Mouse (Mus musculus) liver, embryonic 12.5 days (tissue): ENCODE measurements around the gene Rpl27. TPM values are rescaled to one million over a fixed set of nuclear protein-coding genes. Genes with fewer than 3 reads are reported as not detected.
"Not testable (repeated sequence)": the region's sequence is repeated elsewhere in the genome, so short reads cannot be mapped to it uniquely, and the experiment has no call there.

Experiments
- ATAC-seq: fragments of 200-750 bp; cut with Nextera tagmentation; 2 replicates; pipeline ENCODE4 v1.8.0; 2017; ENCODE audit warnings: moderate number of reproducible peaks, mild to moderate bottlenecking, moderate library complexity
- H3K27ac ChIP-seq: fragments of 300-500 bp; sonication (generic); 2 replicates; pipeline ENCODE4 v1.5.1; 2016; ENCODE audit warnings: mild to moderate bottlenecking
- H3K27me3 ChIP-seq: fragments of 300-500 bp; sonication (generic); replicated peaks from 2 replicates; pipeline ENCODE4 v1.6.1; 2016; ENCODE audit warnings: mild to moderate bottlenecking, moderate library complexity
- H3K36me3 ChIP-seq: fragments of 300-500 bp; sonication (generic); 2 replicates; pipeline ENCODE4 v1.6.1; 2016; ENCODE audit warnings: mild to moderate bottlenecking, moderate library complexity
- H3K4me1 ChIP-seq: fragments of 300-500 bp; sonication (generic); 2 replicates; pipeline ENCODE4 v1.6.1; 2016
- H3K4me2 ChIP-seq: fragments of 300-500 bp; sonication (generic); 2 replicates; pipeline ENCODE4 v1.6.1; 2016; ENCODE audit warnings: mild to moderate bottlenecking, moderate library complexity
- H3K4me3 ChIP-seq: fragments of 300-500 bp; sonication (generic); 2 replicates; pipeline ENCODE4 v1.5.1; 2016; ENCODE audit warnings: mild to moderate bottlenecking, moderate library complexity
- H3K9ac ChIP-seq: fragments of 300-500 bp; sonication (generic); 2 replicates; pipeline ENCODE4 v1.6.1; 2016; ENCODE audit warnings: mild to moderate bottlenecking, moderate library complexity
- H3K9me3 ChIP-seq: fragments of 300-500 bp; sonication (generic); replicated peaks from 2 replicates; pipeline ENCODE4 v1.6.1; 2016; ENCODE audit warnings: mild to moderate bottlenecking, moderate library complexity
- WGBS: fragments of 180-500 bp; shearing (Covaris S2); methylation state at CpG from one replicate; pipeline ENCODE4 v1.1.7; 2016; ENCODE audit not compliant: insufficient replicate concordance; 5-methylcytosine and 5-hydroxymethylcytosine counted together
- polyA plus RNA-seq: library from polyadenylated mRNA; unstranded; fragments of >200 nt; fragmentation: Nextera tagmentation; extraction: Ambion mirVana; gene quantifications from 2 replicates; pipeline ENCODE4 v1.2.1, GENCODE M21; 2016

The Rpl27 gene
- polyA plus RNA-seq, 1 experiment from 2014 or later, result 390 TPM

DNA sequence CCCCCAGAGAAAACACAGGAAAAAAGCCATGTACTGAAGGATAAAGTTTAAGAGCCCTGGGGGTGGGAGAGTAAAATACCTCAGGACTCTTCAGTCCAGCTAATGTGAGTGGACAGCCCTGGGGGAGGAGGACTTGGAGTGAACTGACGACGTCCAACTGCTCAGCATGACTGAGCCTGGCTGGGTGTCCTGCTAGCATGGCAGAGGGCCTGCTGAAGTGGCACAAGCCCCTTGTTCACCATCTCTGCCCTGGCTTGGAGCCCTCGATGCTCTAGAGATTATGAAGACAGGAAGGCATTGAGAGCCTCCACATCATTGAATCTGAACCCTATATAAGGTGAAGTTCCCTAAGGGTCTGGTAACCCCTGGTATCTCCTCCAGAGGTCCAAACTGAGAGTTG lies 29.8 kb downstream of the Rpl27 start:
- 72% methylated on average over 3 of the region's 3 CpGs for WGBS
- peaks cover 58% of the 10 kb centered on the region for H3K27me3 ChIP-seq
- H3K9ac ChIP-seq, result no peak overlapping the region
- H3K4me3 ChIP-seq, result no peak overlapping the region
- ATAC-seq, result no peak
- no peak overlapping the region for H3K4me2 ChIP-seq
- peaks cover 21% of the 10 kb centered on the region for H3K4me1 ChIP-seq
- H3K9me3 ChIP-seq, result no peaks in the 10 kb centered on the region
- no peaks in the 10 kb centered on the region for H3K36me3 ChIP-seq
- no peak overlapping the region for H3K27ac ChIP-seq

DNA sequence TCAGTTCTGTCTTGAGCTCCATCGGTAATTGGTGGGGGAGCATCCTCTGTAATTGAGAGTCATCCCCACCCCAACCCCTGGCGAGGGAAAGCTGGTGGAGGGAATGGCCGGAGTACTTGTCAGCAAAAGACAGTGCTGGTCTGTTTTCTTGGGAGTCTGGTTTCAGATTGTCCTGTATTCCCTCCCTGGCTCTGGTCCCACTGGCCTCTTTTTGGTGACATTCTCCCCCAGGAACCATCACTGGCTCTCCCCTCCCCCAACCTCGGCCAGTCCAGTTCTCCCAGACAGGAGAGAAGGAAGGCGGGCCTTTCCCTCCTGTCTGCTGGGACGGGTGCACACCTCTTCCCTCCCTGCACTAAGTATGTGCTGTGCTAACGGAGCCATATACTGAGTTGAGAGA lies 30.2 kb downstream of the Rpl27 start:
- Histone ChIP-seq H3K36me3 (no peaks in the 10 kb centered on the region), H3K9ac (no peak overlapping the region), H3K9me3 (no peaks in the 10 kb centered on the region), H3K4me1 (peaks cover 17% of the 10 kb centered on the region), H3K27me3 (peaks cover 54% of the 10 kb centered on the region), H3K27ac (no peak overlapping the region), H3K4me2 (no peak overlapping the region), H3K4me3 (no peak overlapping the region)
- WGBS, result 57% methylated on average over 7 of the region's 7 CpGs
- no peak for ATAC-seq

GRCm38 (mm10) chr11:101473686-101474085 lies 31.6 kb downstream of the Rpl27 start:
- not testable (repeated sequence) for H3K4me3 ChIP-seq, ATAC-seq, H3K27ac ChIP-seq, H3K9ac ChIP-seq, H3K4me2 ChIP-seq, H3K4me1 ChIP-seq, H3K9me3 ChIP-seq, H3K36me3 ChIP-seq
- WGBS, result 39% methylated on average over 1 of the region's 1 CpGs
- peaks cover 46% of the 10 kb centered on the region for H3K27me3 ChIP-seq

DNA sequence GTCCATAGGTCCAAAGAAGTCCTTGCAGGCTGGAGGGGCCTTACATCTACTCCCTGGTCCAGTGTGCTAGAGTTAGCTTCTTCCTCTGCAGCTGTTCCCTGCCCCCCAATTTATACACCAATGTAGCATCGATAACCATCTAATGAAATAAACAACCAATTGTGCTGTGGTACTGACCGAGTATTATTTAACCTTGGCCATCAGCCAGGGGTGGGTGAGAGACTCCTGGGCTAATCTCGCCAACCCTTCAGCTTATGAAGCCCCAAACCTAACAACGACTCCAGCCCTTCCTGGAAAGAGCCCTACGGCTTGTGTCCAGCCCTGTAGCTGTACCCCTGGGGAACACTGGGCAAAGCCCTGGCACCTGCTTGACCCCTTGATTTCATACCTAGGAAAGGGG lies 32.2 kb downstream of the Rpl27 start:
- Histone ChIP-seq H3K4me2 (no peak overlapping the region), H3K27me3 (peaks cover 47% of the 10 kb centered on the region), H3K36me3 (no peaks in the 10 kb centered on the region), H3K9ac (no peak overlapping the region), H3K4me1 (peaks cover 6% of the 10 kb centered on the region), H3K27ac (no peak overlapping the region), H3K9me3 (no peaks in the 10 kb centered on the region), H3K4me3 (no peak overlapping the region)
- whole genome bisulfite sequencing, result 66% methylated on average over 5 of the region's 5 CpGs
- no peak for ATAC-seq

GRCm38 (mm10) chr11:101476361-101476760 lies 34.3 kb downstream of the Rpl27 start:
- not testable (repeated sequence) for H3K27ac ChIP-seq, H3K9ac ChIP-seq, H3K36me3 ChIP-seq, H3K4me2 ChIP-seq, ATAC-seq, H3K4me3 ChIP-seq, H3K9me3 ChIP-seq
- 76% methylated on average over 4 of the region's 4 CpGs for WGBS
- Histone ChIP-seq H3K4me1 (peaks cover 21% of the 10 kb centered on the region), H3K27me3 (peaks cover 40% of the 10 kb centered on the region)

DNA sequence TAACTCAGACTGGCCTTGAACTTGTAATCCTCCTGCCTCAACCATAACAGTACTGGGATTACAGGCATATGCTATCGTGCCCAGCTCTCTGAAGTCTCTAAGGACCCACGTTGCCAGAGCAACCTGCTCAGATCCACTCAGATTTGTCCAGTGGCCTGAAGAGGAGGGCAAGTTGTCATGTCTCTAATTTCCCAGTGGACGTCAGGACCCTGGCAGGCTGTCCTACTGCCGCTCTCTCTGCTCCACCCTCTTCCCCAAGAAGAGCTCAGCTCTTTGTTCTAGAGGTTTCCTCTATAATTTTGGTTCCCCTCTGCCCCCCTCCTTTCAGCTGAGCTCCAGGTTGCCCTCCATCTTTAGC lies 35.1 kb downstream of the Rpl27 start:
- Histone ChIP-seq H3K4me2 (no peak overlapping the region), H3K36me3 (no peaks in the 10 kb centered on the region), H3K4me3 (no peak overlapping the region), H3K27ac (no peak overlapping the region), H3K9me3 (no peaks in the 10 kb centered on the region), H3K4me1 (peaks cover 24% of the 10 kb centered on the region), H3K27me3 (peaks cover 32% of the 10 kb centered on the region), H3K9ac (no peak overlapping the region)
- 62% methylated on average over 4 of the region's 4 CpGs for WGBS
- no peak for ATAC-seq

- Histone ChIP-seq H3K36me3 (no peaks in the 10 kb centered on the region), H3K4me3 (no peak overlapping the region), H3K4me2 (no peak overlapping the region), H3K27me3 (peaks cover 28% of the 10 kb centered on the region), H3K4me1 (peaks cover 24% of the 10 kb centered on the region), H3K9me3 (no peaks in the 10 kb centered on the region), H3K9ac (no peak overlapping the region), H3K27ac (no peak overlapping the region)
- WGBS, result 65% methylated on average over 10 of the region's 10 CpGs
- ATAC-seq, result 0 out of 2 replicates have a peak, but pooled peaks have one; percentile 35
These were observed 35.6 kb downstream of the Rpl27 start for GRCm38 (mm10) chr11:101477552-101478211.

DNA sequence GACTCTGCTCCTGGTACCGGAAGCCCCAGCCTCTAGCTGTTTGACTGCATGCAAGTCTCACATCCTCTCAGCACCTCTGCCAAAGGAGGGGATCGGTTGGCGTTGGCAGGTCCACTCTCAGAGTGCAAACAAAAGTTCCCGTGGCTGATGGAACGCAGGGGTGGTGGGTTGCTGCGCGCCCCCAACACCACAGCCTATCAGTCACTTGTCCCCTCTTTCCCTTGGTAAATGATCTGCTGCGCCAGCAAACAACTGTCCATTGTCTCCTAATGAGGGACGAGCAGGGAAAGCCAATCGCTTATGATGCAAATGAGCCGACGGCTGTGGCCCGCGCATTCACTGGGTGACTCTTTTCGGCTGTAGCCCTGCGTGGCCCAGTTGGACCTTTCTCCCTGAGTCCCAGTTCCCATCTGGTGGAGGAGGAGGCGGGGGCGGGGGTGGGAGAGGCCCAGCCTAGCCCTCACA lies 37.1 kb downstream of the Rpl27 start:
- H3K9ac ChIP-seq, result no peak overlapping the region

DNA sequence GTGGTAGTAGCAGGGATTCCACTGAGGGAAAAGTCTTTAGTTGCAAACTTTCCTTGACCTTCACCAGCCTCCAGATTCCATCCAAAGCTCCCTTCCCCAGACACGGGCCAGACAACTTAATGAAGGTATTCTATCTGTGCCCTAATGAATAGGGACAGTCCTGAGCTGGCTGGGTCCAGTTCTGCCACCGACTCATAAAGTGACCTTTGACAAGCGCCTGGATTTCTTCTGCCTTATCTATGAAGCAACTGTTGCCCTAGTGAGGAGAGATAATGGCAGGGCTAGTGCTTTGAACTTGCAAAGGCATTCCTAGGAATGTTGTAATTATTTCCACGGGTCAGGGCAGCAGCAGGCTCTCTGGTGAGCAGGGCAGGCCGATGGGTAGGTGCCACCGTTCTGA lies 38.8 kb downstream of the Rpl27 start:
- Histone ChIP-seq H3K4me2 (no peak overlapping the region), H3K27ac (no peak overlapping the region), H3K36me3 (no peaks in the 10 kb centered on the region), H3K27me3 (peaks cover 20% of the 10 kb centered on the region; the same call in 1 of the 2 replicates), H3K9me3 (no peaks in the 10 kb centered on the region), H3K4me3 (no peak overlapping the region), H3K4me1 (peaks cover 53% of the 10 kb centered on the region), H3K9ac (no peak overlapping the region)
- 25% methylated on average over 6 of the region's 6 CpGs for WGBS
- no peak for ATAC-seq

More for the DNA sequence above, 37.1 kb downstream of the Rpl27 start:
- Histone ChIP-seq H3K27me3 (peaks cover 24% of the 10 kb centered on the region; the same call in 1 of the 2 replicates), H3K4me3 (no peak overlapping the region; the same call in 1 of the 2 replicates), H3K36me3 (no peaks in the 10 kb centered on the region), H3K4me2 (peak overlapping the region; percentile 40), H3K27ac (no peak overlapping the region), H3K4me1 (peaks cover 36% of the 10 kb centered on the region), H3K9me3 (no peaks in the 10 kb centered on the region)
- ATAC-seq, result no peak
- 24% methylated on average over 18 of the region's 18 CpGs for WGBS

GRCm38 (mm10) chr11:101483804-101484203 lies 41.7 kb downstream of the Rpl27 start:
- 43% methylated on average over 3 of the region's 3 CpGs for WGBS
- Histone ChIP-seq H3K9me3 (no peaks in the 10 kb centered on the region), H3K4me3 (no peak overlapping the region), H3K27me3 (peaks cover 14% of the 10 kb centered on the region; the same call in 1 of the 2 replicates), H3K36me3 (peaks cover 22% of the 10 kb centered on the region), H3K4me2 (peak overlapping the region; percentile 60; the same call in 1 of the 2 replicates), H3K9ac (no peak overlapping the region), H3K27ac (no peak overlapping the region), H3K4me1 (peaks cover 66% of the 10 kb centered on the region)
- ATAC-seq, result no peak

DNA sequence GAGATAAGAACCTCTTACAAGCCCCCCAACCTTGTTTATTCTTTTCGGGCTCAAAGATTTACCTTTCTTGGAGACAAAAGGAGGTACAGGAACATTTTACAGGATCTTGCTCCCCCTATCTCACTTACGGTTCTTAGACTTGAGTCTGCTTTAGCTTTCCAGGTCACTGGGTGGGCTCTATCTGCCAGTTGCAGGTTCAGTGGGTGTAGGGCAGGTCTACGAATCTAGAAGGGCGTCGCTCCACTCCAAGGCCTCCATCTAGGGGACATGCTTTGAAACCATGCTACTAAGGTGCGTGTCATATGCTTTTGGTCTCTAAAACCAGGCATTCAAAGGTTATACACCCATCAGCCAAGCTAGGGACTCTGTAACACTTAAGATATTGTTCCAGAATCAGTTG lies 42.1 kb downstream of the Rpl27 start:
- H3K27ac ChIP-seq, result peak overlapping the region; percentile 82
- H3K4me1 ChIP-seq, result peaks cover 62% of the 10 kb centered on the region
- H3K9ac ChIP-seq, result no peak overlapping the region
- H3K27me3 ChIP-seq, result peaks cover 10% of the 10 kb centered on the region; the same call in 1 of the 2 replicates
- peak overlapping the region; percentile 60 for H3K4me2 ChIP-seq
- ATAC-seq, result peak; percentile 48
- H3K4me3 ChIP-seq, result no peak overlapping the region
- no peaks in the 10 kb centered on the region for H3K9me3 ChIP-seq
- peaks cover 27% of the 10 kb centered on the region for H3K36me3 ChIP-seq
- 16% methylated on average over 6 of the region's 6 CpGs for WGBS

GRCm38 (mm10) chr11:101484814-101485213 lies 42.7 kb downstream of the Rpl27 start:
- peaks cover 5% of the 10 kb centered on the region; the same call in 1 of the 2 replicates for H3K27me3 ChIP-seq
- ATAC-seq, result peak; percentile 54
- peaks cover 32% of the 10 kb centered on the region for H3K36me3 ChIP-seq
- H3K4me2 ChIP-seq, result peak overlapping the region; percentile 60
- H3K9me3 ChIP-seq, result no peaks in the 10 kb centered on the region
- no peak overlapping the region; the same call in 1 of the 2 replicates for H3K9ac ChIP-seq
- no peak overlapping the region for H3K4me3 ChIP-seq
- H3K27ac ChIP-seq, result peak overlapping the region; percentile 82
- WGBS, result 32% methylated on average over 7 of the region's 7 CpGs
- peaks cover 56% of the 10 kb centered on the region for H3K4me1 ChIP-seq
